Mouse (Mus musculus) MEL (cell line): ENCODE results near the gene Rprm.

Experiments used
- CHD2 ChIP-seq: IDR thresholded peaks from 2 replicates; pipeline ENCODE4 v1.6.1; 2011; ENCODE audit warnings: low read length, improper control_type of control experiment
- CTCF ChIP-seq, 3 experiments: IDR thresholded peaks in 2 of 3; conservative IDR thresholded peaks in 1 of 3; 2 replicates each; pipeline ENCODE4 v1.5.1; 2011 to 2012; ENCODE audit warnings: low read length in 3 of 3, low read depth in 2 of 3, mild to moderate bottlenecking in 2 of 3, improper control_type of control experiment in 1 of 3, inconsistent platforms in 1 of 3, mixed read lengths in 1 of 3, moderate library complexity in 1 of 3; ENCODE audit not compliant: control insufficient read depth in 1 of 3, insufficient read depth in 1 of 3, poor library complexity in 1 of 3, severe bottlenecking in 1 of 3
- EP300 ChIP-seq, 2 experiments: IDR thresholded peaks; 2 replicates each; pipeline ENCODE4 v1.6.1; 2011; ENCODE audit warnings: improper control_type of control experiment in 2 of 2, low read length in 2 of 2, low read depth in 1 of 2, mild to moderate bottlenecking in 1 of 2
- MYC ChIP-seq: IDR thresholded peaks from 2 replicates; pipeline ENCODE4 v1.6.1; 2011; ENCODE audit warnings: low read depth, mild to moderate bottlenecking, low read length, improper control_type of control experiment, moderate library complexity
- NRF1 ChIP-seq: IDR thresholded peaks from 2 replicates; pipeline ENCODE4 v1.6.1; 2014; ENCODE audit warnings: low read depth, mild to moderate bottlenecking, inconsistent platforms, low read length, improper control_type of control experiment, moderate library complexity; ENCODE audit not compliant: poor library complexity, insufficient read depth, severe bottlenecking
- POLR2A ChIP-seq, 2 experiments: IDR thresholded peaks; 2 replicates each; pipeline ENCODE4 v1.6.1; 2011 to 2012; ENCODE audit warnings: low read length in 2 of 2, mild to moderate bottlenecking in 2 of 2, control low read depth in 1 of 2, improper control_type of control experiment in 1 of 2, low read depth in 1 of 2, moderate library complexity in 1 of 2; ENCODE audit not compliant: control insufficient read depth in 1 of 2, insufficient read depth in 1 of 2, poor library complexity in 1 of 2
- RAD21 ChIP-seq: IDR thresholded peaks from 2 replicates; pipeline ENCODE4 v1.6.1; 2011; ENCODE audit warnings: mild to moderate bottlenecking, low read depth, low read length, improper control_type of control experiment
- ZC3H11A ChIP-seq: IDR thresholded peaks from 2 replicates; pipeline ENCODE4 v1.6.1; 2012; ENCODE audit warnings: low read depth, mild to moderate bottlenecking, inconsistent platforms, low read length, improper control_type of control experiment

- no peak for TF ChIP-seq CTCF (IDR thresholded peaks at IDR 0.05 in 2 of 3, conservative IDR thresholded peaks at IDR 0.05 in 1 of 3; ENCODE audit: control insufficient read depth in 1 of 3, insufficient read depth in 1 of 3, low read depth in 2 of 3, low read length in 3 of 3, poor library complexity in 1 of 3, severe bottlenecking in 1 of 3)
- no peak for TF ChIP-seq CHD2
- TF ChIP-seq EP300 (IDR thresholded peaks at IDR 0.05; ENCODE audit: low read depth in 1 of 2, low read length in 2 of 2), result no peak
- no peak for TF ChIP-seq MYC
- no peak for TF ChIP-seq POLR2A (IDR thresholded peaks at IDR 0.05; ENCODE audit: control insufficient read depth in 1 of 2, insufficient read depth in 1 of 2, low read depth in 1 of 2, low read length in 2 of 2, poor library complexity in 1 of 2)
- TF ChIP-seq NRF1, result no peak
- no peak for TF ChIP-seq ZC3H11A
- no peak for TF ChIP-seq RAD21
These were observed 14.6 kb upstream of the Rprm start for GRCm38 (mm10) chr2:54099939-54100338.
